Mouse (Mus musculus) liver, embryonic 13.5 days (tissue): ENCODE data around the gene Pafah1b1. TPM values are rescaled to one million over a fixed set of nuclear protein-coding genes. Genes with fewer than 3 reads are reported as not detected.

Source experiments
- ATAC-seq: fragments of 200-750 bp; cut with Nextera tagmentation; 2 replicates; pipeline ENCODE4 v1.8.0; 2017; ENCODE audit warnings: low read depth, mild to moderate bottlenecking, moderate number of reproducible peaks, moderate library complexity
- DNase-seq: peaks from one replicate; pipeline ENCODE4 v3.0.0; 2022
- H3K27ac ChIP-seq: fragments of 300-500 bp; sonication (generic); 2 replicates; pipeline ENCODE4 v1.5.1; 2015; ENCODE audit warnings: moderate library complexity, mild to moderate bottlenecking, inconsistent platforms
- H3K27me3 ChIP-seq: fragments of 300-500 bp; sonication (generic); 2 replicates; pipeline ENCODE4 v1.6.1; 2015; ENCODE audit warnings: mild to moderate bottlenecking, inconsistent platforms
- H3K36me3 ChIP-seq: fragments of 300-500 bp; sonication (generic); 2 replicates; pipeline ENCODE4 v1.6.1; 2015; ENCODE audit warnings: mild to moderate bottlenecking, inconsistent platforms
- H3K4me1 ChIP-seq: fragments of 300-500 bp; sonication (generic); replicated peaks from 2 replicates; pipeline ENCODE4 v1.6.1; 2015; ENCODE audit warnings: inconsistent platforms
- H3K4me2 ChIP-seq: fragments of 300-500 bp; sonication (generic); 2 replicates; pipeline ENCODE4 v1.6.1; 2015; ENCODE audit warnings: inconsistent platforms, mild to moderate bottlenecking, moderate library complexity
- H3K4me3 ChIP-seq: fragments of 300-500 bp; sonication (generic); replicated peaks from 2 replicates; pipeline ENCODE4 v1.5.1; 2015; ENCODE audit warnings: mild to moderate bottlenecking, inconsistent platforms
- H3K9ac ChIP-seq: fragments of 300-500 bp; sonication (generic); 2 replicates; pipeline ENCODE4 v1.6.1; 2015; ENCODE audit warnings: mild to moderate bottlenecking, inconsistent platforms
- H3K9me3 ChIP-seq: fragments of 300-500 bp; sonication (generic); replicated peaks from 2 replicates; pipeline ENCODE4 v1.6.1; 2016; ENCODE audit warnings: inconsistent platforms
- WGBS: fragments of 180-500 bp; shearing (Covaris S2); methylation state at CpG from one replicate; pipeline ENCODE4 v1.1.7; 2015; ENCODE audit not compliant: insufficient replicate concordance; 5-methylcytosine and 5-hydroxymethylcytosine counted together
- polyA plus RNA-seq: library from polyadenylated mRNA; unstranded; fragments of >200 nt; fragmentation: Nextera tagmentation; extraction: Ambion mirVana; gene quantifications from 2 replicates; pipeline ENCODE4 v1.2.1, GENCODE M21; 2015

Gene Pafah1b1
- polyA plus RNA-seq, 1 experiment from 2014 or later, result 38.9 TPM

DNA sequence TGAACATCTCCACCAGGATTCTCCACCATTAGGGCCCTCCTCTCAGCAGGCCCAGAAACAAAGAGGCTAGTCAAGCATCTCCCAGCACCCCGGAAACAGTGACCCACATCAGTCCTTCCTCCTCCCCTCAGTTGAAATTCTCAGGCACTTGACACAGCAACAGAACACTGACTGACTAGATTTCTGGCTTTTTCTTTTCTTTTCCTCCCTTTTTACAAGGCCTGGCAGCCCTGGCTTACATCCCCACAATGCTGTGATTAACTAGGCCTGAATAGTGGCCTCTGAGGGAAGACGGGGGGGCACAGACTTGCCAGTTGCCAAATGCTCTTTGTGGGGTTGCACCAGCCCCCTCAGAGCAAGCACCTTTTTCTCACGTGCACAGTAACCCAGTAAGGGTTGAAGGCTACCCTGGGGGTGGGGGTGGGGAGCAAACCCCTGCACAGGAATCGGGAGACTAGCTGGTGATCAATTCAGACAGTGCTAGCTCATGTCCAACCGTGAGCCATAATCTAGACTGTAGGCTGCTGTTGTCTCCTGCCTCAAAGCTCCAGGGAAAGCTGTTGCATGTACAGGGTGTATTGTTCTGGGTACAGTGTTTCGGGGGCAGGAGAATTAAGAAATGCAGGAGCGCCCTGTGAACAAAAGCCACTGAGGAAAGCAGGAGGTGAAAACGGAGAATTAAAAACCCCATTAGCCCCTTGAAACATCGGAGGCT, 27.0 kb upstream of the Pafah1b1 start:
- no peak for DNase-seq
- WGBS, result 72% methylated on average over 9 of the region's 9 CpGs
- no peak overlapping the region for H3K9ac ChIP-seq
- no peak overlapping the region for H3K4me3 ChIP-seq
- H3K27me3 ChIP-seq, result no peaks in the 10 kb centered on the region
- no peaks in the 10 kb centered on the region for H3K9me3 ChIP-seq
- no peaks in the 10 kb centered on the region for H3K36me3 ChIP-seq
- no peak for ATAC-seq
- H3K27ac ChIP-seq, result no peak overlapping the region
- H3K4me1 ChIP-seq, result no peaks in the 10 kb centered on the region
- no peak overlapping the region for H3K4me2 ChIP-seq

GRCm38 (mm10) chr11:74750662-74751351, 26.3 kb upstream of the Pafah1b1 start:
- Histone ChIP-seq H3K36me3 (no peaks in the 10 kb centered on the region), H3K4me2 (no peak overlapping the region), H3K9me3 (no peaks in the 10 kb centered on the region), H3K27me3 (no peaks in the 10 kb centered on the region), H3K9ac (no peak overlapping the region), H3K4me3 (no peak overlapping the region), H3K4me1 (no peaks in the 10 kb centered on the region), H3K27ac (no peak overlapping the region)
- DNase-seq (no peak), ATAC-seq (no peak)
- 65% methylated on average over 7 of the region's 7 CpGs for WGBS

GRCm38 (mm10) chr11:74749241-74749640, 24.8 kb upstream of the Pafah1b1 start:
- no peak overlapping the region for H3K4me2 ChIP-seq
- H3K4me3 ChIP-seq, result no peak overlapping the region
- no peaks in the 10 kb centered on the region for H3K36me3 ChIP-seq
- H3K4me1 ChIP-seq, result no peaks in the 10 kb centered on the region
- H3K27ac ChIP-seq, result no peak overlapping the region
- H3K27me3 ChIP-seq, result no peaks in the 10 kb centered on the region
- no peak for ATAC-seq
- H3K9me3 ChIP-seq, result no peaks in the 10 kb centered on the region
- H3K9ac ChIP-seq, result no peak overlapping the region
- no peak for DNase-seq
- 84% methylated on average over 13 of the region's 13 CpGs for WGBS

- Histone ChIP-seq H3K4me1 (no peaks in the 10 kb centered on the region), H3K4me2 (no peak overlapping the region), H3K27ac (no peak overlapping the region), H3K4me3 (no peak overlapping the region), H3K9ac (no peak overlapping the region), H3K27me3 (no peaks in the 10 kb centered on the region), H3K9me3 (no peaks in the 10 kb centered on the region), H3K36me3 (no peaks in the 10 kb centered on the region)
- DNase-seq (no peak), ATAC-seq (no peak)
- WGBS, result 73% methylated on average over 4 of the region's 4 CpGs
Measured at GRCm38 (mm10) chr11:74748022-74748421, 23.6 kb upstream of the Pafah1b1 start.

- H3K4me1 ChIP-seq, result no peaks in the 10 kb centered on the region
- 0 out of 2 replicates have a peak, but pooled peaks cover 4% of the 10 kb centered on the region for H3K27me3 ChIP-seq
- 38% methylated on average over 3 of the region's 3 CpGs for WGBS
- no peak for ATAC-seq
- H3K36me3 ChIP-seq, result no peaks in the 10 kb centered on the region
- no peak overlapping the region for H3K4me3 ChIP-seq
- H3K9ac ChIP-seq, result no peak overlapping the region
- no peak overlapping the region for H3K27ac ChIP-seq
- DNase-seq, result no peak
- peaks cover 4% of the 10 kb centered on the region for H3K9me3 ChIP-seq
- no peak overlapping the region for H3K4me2 ChIP-seq
Measured at GRCm38 (mm10) chr11:74737861-74738260, 13.4 kb upstream of the Pafah1b1 start.

GRCm38 (mm10) chr11:74734917-74735316, 10.4 kb upstream of the Pafah1b1 start:
- no peak overlapping the region for H3K27ac ChIP-seq
- 0 out of 2 replicates have a peak, but pooled peaks cover 4% of the 10 kb centered on the region for H3K27me3 ChIP-seq
- H3K36me3 ChIP-seq, result no peaks in the 10 kb centered on the region
- no peaks in the 10 kb centered on the region for H3K4me1 ChIP-seq
- H3K9ac ChIP-seq, result no peak overlapping the region
- H3K9me3 ChIP-seq, result peaks cover 4% of the 10 kb centered on the region
- no peak overlapping the region for H3K4me2 ChIP-seq
- H3K4me3 ChIP-seq, result no peak overlapping the region
- ATAC-seq (no peak), DNase-seq (no peak)
- WGBS, result 37% methylated on average over 7 of the region's 7 CpGs

- peaks cover 30% of the 10 kb centered on the region for H3K4me1 ChIP-seq
- H3K27ac ChIP-seq, result no peak overlapping the region
- H3K27me3 ChIP-seq, result no peaks in the 10 kb centered on the region
- peak overlapping the region; percentile 98 for H3K9ac ChIP-seq
- WGBS, result 78% methylated on average over 5 of the region's 5 CpGs
- peak overlapping the region; percentile 26 for H3K4me2 ChIP-seq
- H3K4me3 ChIP-seq, result no peak overlapping the region
- no peaks in the 10 kb centered on the region for H3K9me3 ChIP-seq
- ATAC-seq, result no peak
- no peaks in the 10 kb centered on the region for H3K36me3 ChIP-seq
- no peak for DNase-seq
Measured at GRCm38 (mm10) chr11:74725181-74725580, 711 bp upstream of the Pafah1b1 start.

DNA sequence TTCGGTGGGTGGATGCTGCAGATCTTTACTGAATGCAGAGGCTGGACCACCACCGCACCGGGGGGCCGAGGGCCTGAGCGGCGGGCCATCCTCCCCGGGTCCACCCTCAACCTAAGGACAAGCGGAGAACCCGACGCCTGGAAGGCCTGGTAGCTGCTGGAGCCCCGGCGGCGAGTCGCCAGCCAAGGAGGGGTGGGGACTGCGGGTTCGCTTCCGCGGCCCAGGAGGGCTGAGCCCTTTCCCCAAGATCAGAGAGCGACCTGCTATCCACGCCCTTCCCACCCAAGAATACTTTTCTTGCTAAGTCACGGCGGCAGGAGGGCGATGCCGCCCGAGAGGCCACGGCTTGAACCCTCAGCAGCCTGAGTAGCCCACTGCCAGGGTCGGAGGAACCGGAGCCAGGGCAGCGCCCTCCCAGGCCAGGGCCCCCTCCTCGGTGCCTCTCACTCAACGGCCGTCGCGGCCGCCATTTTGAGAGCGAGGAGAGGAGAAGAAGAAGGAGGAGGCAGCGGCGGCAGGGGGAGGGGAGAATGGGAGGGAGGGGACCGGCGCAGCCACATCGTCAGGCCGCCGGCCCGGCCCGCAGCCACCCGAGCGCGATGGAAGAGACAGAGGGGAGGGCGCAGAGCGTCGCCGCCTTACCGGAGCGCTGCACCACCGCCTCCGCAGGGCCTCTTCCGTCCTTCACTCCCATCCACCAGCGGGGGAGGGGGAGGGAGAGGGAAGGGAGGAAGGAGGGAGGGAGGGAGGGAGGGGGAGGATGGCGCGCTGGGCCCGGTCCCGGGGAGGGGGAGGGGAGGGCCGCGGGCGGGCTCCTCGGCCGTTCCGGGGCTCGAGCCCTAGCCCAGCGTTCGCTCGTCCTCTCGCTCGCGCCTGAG, 874 bp downstream of the Pafah1b1 start:
- Histone ChIP-seq H3K36me3 (no peaks in the 10 kb centered on the region), H3K27ac (peak overlapping the region; percentile 99), H3K4me1 (peaks cover 45% of the 10 kb centered on the region), H3K9ac (peak overlapping the region; percentile 98), H3K4me3 (peak overlapping the region; percentile 98), H3K27me3 (no peaks in the 10 kb centered on the region), H3K4me2 (peak overlapping the region; percentile 91), H3K9me3 (no peaks in the 10 kb centered on the region)
- DNase-seq (peak; percentile 80), ATAC-seq (peak; percentile 79)
- 0% methylated on average over 51 of the region's 75 CpGs for WGBS

GRCm38 (mm10) chr11:74721971-74722370, 2.5 kb downstream of the Pafah1b1 start:
- peak overlapping the region; percentile 91 for H3K4me2 ChIP-seq
- 22% methylated on average over 3 of the region's 3 CpGs for WGBS
- no peaks in the 10 kb centered on the region for H3K9me3 ChIP-seq
- peak overlapping the region; percentile 98 for H3K4me3 ChIP-seq
- H3K4me1 ChIP-seq, result peaks cover 47% of the 10 kb centered on the region
- peak overlapping the region; percentile 62 for H3K9ac ChIP-seq
- no peak for ATAC-seq
- H3K36me3 ChIP-seq, result no peaks in the 10 kb centered on the region
- no peaks in the 10 kb centered on the region for H3K27me3 ChIP-seq
- DNase-seq, result no peak
- peak overlapping the region; percentile 53; the same call in 1 of the 2 replicates for H3K27ac ChIP-seq

DNA sequence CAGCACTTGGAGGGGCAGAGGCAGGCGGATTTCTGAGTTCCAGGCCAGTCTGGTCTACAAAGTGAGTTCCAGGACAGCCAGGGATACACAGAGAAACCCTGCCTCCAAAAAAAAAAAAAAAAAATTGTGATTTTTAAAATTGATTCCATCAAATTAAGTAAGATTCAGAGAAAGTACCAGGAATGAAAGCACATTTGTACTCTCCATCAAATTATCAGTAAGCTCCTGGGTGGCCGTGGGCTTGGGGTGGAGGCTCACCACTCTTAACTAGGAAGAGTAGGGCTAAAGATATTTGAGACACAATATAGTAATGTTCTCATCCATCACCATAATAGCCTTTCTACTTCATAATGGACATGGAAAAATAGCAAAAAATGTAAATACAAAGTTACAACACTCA, 3.3 kb downstream of the Pafah1b1 start:
- Histone ChIP-seq H3K9ac (0 out of 2 replicates have a peak overlapping the region, but pooled peaks have one; percentile 51), H3K36me3 (no peaks in the 10 kb centered on the region), H3K27me3 (no peaks in the 10 kb centered on the region), H3K27ac (0 out of 2 replicates have a peak overlapping the region, but pooled peaks have one; percentile 60), H3K4me2 (peak overlapping the region; percentile 56), H3K4me3 (peak overlapping the region; percentile 33), H3K4me1 (peaks cover 53% of the 10 kb centered on the region), H3K9me3 (no peaks in the 10 kb centered on the region)
- WGBS, result 43% methylated on average over 2 of the region's 2 CpGs
- ATAC-seq, result no peak
- DNase-seq, result no peak

DNA sequence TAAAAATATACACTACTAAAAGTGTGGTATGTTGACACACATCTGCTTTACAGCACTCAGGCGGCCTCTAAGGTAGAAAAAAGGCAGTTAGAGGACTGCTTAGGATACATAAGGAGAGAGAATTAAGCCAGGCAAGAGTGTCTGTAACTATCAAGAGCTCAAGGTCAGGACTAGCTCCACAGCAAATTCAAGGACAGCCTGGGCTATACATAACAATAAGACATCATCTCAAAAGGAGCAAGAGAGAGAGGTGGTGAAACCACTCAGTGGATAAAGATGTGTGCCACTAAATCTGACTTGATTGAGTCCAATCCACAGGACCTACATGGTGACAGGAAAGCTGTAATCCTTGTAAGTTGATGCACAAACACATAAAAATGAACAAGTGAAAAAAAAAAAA, 3.8 kb downstream of the Pafah1b1 start:
- WGBS, result 61% methylated on average over 1 of the region's 1 CpGs
- no peak for DNase-seq
- Histone ChIP-seq H3K9me3 (no peaks in the 10 kb centered on the region), H3K27me3 (no peaks in the 10 kb centered on the region), H3K4me3 (peak overlapping the region; percentile 33), H3K4me2 (peak overlapping the region; percentile 56), H3K36me3 (no peaks in the 10 kb centered on the region), H3K27ac (peak overlapping the region; percentile 60), H3K4me1 (peaks cover 57% of the 10 kb centered on the region), H3K9ac (peak overlapping the region; percentile 50)
- ATAC-seq, result no peak
